Mouse (Mus musculus): Measurements from ENCODE around the gene Pacs1. TPM values are rescaled to one million over a fixed set of nuclear protein-coding genes. Genes with fewer than 3 reads are reported as not detected.
"Not testable (repeated sequence)": the region's sequence is repeated elsewhere in the genome, so short reads cannot be mapped to it uniquely, and the experiment has no call there.

The Pacs1 gene
- polyA plus RNA-seq, 1 experiment from 2014 or later = 21.4 TPM

DNA sequence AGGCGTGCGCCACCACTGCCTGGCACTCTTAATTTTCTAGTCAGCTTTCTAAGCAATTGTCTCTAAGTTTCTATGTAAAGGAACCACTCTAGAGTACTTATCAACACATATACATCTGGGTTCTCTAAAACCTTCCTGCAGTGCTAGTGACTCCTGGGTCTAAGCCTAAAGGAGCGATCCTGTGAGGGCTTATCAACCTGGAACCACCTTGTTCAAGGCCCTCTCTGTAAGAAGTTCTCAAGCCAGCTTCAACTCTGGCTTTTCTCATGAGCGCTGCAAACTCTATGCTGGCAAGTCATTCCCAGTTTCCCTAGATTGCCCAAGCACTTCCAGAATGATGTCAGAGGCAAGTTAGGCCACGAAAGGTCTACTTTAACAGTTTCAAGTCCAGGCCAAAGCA lies 5.9 kb downstream of the Pacs1 start:
- peaks cover 8% of the 10 kb centered on the region for H3K4me1 ChIP-seq
- H3K9me3 ChIP-seq = no peaks in the 10 kb centered on the region
- ATAC-seq (ENCODE audit: borderline replicate concordance, extremely low read depth, low FRiP score, low TSS enrichment) = no peak
- H3K4me3 ChIP-seq = no peak overlapping the region
- H3K36me3 ChIP-seq = no peaks in the 10 kb centered on the region
- H3K27ac ChIP-seq = no peak overlapping the region
- 95% methylated on average over 5 of the region's 5 CpGs for WGBS
- no peaks in the 10 kb centered on the region for H3K27me3 ChIP-seq
- no peak overlapping the region for H3K4me2 ChIP-seq
- no peak overlapping the region for H3K9ac ChIP-seq

DNA sequence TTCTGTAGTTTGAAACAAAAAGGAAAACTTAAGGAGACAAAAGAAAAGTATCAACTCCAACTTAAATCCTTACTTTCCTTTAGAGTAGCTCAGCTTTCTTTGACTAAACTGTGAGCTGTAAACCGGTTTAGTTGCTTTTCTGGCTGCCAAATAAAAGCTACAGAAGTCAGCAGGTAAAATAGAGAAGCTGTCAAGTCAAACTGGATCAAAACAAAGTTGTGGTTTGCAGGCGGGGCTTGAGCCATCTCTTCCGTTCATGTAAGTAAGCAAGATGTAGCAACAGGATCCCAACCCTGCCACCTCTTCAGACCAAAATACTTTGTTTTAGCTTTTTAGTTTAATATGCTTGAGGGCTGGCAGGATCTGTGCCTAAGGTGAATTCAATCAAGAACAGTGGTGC lies 15.8 kb downstream of the Pacs1 start:
- H3K27me3 ChIP-seq = no peaks in the 10 kb centered on the region
- H3K9ac ChIP-seq = no peak overlapping the region
- 38% methylated on average over 3 of the region's 3 CpGs for WGBS
- H3K4me2 ChIP-seq = no peak overlapping the region
- H3K27ac ChIP-seq = no peak overlapping the region
- H3K9me3 ChIP-seq = no peaks in the 10 kb centered on the region
- no peak for ATAC-seq (ENCODE audit: borderline replicate concordance, extremely low read depth, low FRiP score, low TSS enrichment)
- no peaks in the 10 kb centered on the region for H3K36me3 ChIP-seq
- H3K4me3 ChIP-seq = no peak overlapping the region
- H3K4me1 ChIP-seq = no peaks in the 10 kb centered on the region

DNA sequence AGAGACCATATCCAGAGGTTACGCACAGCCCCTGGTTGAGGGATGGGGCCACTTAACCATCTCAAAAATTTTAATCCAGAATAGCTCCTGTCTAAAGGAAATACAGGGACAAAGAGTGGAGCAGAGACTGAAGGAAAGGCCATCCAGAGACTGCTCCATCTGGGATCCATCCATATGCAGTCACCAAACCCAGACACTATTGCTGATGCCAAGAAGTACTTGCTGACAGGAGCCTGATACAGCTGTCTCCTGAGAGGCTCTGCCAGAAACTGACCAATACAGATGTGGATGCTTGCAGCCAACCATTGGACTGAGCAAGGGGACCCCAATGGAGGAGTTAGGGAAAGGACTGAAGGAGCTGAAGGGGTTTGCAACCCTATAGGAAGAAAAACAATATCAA lies 35.9 kb downstream of the Pacs1 start:
- not testable (repeated sequence) for H3K4me3 ChIP-seq, H3K36me3 ChIP-seq, H3K27ac ChIP-seq, H3K4me1 ChIP-seq, H3K9ac ChIP-seq, H3K4me2 ChIP-seq, H3K27me3 ChIP-seq, H3K9me3 ChIP-seq
- 96% methylated on average over 1 of the region's 1 CpGs for WGBS
- ATAC-seq (ENCODE audit: borderline replicate concordance, extremely low read depth, low FRiP score, low TSS enrichment) = peak; percentile 72; the same call in 1 of the 2 replicates

DNA sequence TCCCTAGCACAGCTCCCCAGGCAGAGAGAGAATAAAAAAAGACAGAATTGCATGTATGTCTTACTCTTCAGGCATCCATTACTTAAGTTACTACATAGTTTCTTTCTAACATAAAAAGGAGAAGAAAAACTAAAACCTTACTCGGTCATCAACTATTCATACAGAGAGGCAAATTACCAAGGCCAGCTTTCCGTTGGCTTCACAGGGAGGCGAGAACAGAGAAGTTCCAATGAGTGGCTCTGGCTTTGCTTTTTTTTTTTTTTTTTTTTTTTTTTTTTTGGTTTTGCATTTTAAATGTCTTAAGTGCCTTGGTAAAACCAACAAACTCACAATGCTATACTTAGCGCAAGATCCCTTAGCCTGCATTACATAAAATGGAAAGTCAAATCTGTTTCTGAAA lies 40.2 kb downstream of the Pacs1 start:
- H3K4me3 ChIP-seq = no peak overlapping the region
- no peak overlapping the region for H3K4me2 ChIP-seq
- H3K27me3 ChIP-seq = no peaks in the 10 kb centered on the region
- no peaks in the 10 kb centered on the region for H3K36me3 ChIP-seq
- no peak for ATAC-seq (ENCODE audit: borderline replicate concordance, extremely low read depth, low FRiP score, low TSS enrichment)
- no peak overlapping the region for H3K27ac ChIP-seq
- H3K4me1 ChIP-seq = no peaks in the 10 kb centered on the region
- no peak overlapping the region for H3K9ac ChIP-seq
- 87% methylated on average over 4 of the region's 4 CpGs for WGBS
- no peaks in the 10 kb centered on the region for H3K9me3 ChIP-seq

DNA sequence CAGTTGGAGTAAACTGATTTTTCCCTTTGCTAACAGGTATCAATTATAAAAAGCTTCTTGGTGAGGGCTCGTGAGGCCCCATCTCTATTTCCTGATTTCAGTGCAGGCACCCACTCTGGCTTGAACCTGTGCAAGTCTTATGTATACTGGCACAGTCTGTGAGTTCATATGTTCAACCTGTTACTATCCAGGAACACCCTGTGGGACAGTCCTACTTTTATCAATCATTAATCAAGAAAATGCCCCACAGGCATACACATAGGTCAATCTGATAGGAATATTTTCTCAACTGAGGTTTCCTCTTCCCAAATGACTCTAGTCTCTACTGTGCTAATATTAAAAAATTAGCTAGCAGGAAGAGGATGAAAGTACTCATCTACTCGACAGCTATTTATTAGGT lies 42.8 kb downstream of the Pacs1 start:
- no peaks in the 10 kb centered on the region for H3K9me3 ChIP-seq
- no peak for ATAC-seq (ENCODE audit: borderline replicate concordance, extremely low read depth, low FRiP score, low TSS enrichment)
- WGBS = 81% methylated on average over 2 of the region's 2 CpGs
- no peak overlapping the region for H3K4me2 ChIP-seq
- no peak overlapping the region for H3K9ac ChIP-seq
- H3K4me3 ChIP-seq = no peak overlapping the region
- no peaks in the 10 kb centered on the region for H3K4me1 ChIP-seq
- H3K36me3 ChIP-seq = no peaks in the 10 kb centered on the region
- no peak overlapping the region for H3K27ac ChIP-seq
- H3K27me3 ChIP-seq = no peaks in the 10 kb centered on the region

DNA sequence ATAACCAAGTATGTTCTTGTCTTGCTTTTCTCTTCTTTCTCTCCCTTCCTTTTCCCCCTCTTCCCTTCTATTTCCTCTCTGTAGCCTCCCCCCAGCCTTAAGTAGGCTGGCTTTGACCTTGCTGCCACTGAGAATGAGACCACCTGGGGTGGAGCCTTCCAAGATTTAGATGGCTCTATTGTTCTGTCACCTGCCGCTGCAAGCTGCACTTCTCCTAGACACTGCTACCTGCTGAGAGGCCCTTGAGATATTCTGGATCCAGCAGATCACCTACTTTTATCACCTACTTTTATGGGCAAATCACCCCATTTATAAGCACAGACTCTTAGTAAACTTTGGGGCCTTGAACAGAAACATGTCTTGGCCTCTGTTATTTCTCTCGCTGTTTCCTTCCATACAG lies 48.3 kb downstream of the Pacs1 start:
- Histone ChIP-seq H3K4me2 (no peak overlapping the region), H3K36me3 (no peaks in the 10 kb centered on the region), H3K27ac (no peak overlapping the region), H3K4me1 (no peaks in the 10 kb centered on the region), H3K4me3 (no peak overlapping the region), H3K9ac (no peak overlapping the region), H3K9me3 (no peaks in the 10 kb centered on the region), H3K27me3 (no peaks in the 10 kb centered on the region)
- 55% methylated on average over 2 of the region's 2 CpGs for WGBS
- no peak for ATAC-seq (ENCODE audit: borderline replicate concordance, extremely low read depth, low FRiP score, low TSS enrichment)

DNA sequence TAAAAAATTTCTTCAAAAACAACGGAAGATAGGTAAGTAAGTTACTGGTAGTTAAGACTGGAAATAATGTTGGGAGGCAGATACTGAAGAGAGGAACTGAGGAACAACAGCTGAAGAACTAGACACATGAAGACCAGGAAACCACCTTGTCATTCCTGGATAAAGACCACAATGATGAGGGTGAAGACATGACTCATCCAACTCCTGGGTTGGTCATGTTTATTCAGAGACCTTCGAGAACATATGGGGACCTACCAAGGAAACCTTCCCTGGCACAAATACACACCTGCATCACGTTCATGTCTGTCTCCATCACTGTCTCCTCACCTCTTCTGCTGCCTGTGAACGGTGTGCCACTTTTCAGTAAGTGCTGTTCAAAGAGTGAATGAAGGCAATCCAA lies 48.8 kb downstream of the Pacs1 start:
- 82% methylated on average over 4 of the region's 4 CpGs for WGBS

DNA sequence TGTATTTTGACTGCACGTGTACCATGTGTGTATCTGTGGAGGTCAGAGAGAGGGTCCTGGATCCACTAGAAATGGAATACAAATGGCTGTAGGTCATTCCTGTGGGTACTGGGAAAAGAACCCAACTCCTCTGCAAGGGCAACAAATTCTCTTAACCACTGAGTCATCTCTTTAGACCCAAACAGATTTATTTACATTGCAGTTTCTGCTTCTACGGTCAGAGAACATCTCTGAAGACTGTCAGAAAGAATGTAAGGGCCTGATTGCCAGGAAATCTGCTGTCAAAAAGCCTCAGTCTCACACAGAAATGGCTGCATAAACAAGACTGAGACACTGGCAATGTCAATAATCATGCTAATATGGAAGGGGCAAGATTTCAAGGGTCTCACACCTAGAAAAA lies 51.0 kb downstream of the Pacs1 start:
- Histone ChIP-seq H3K4me3 (no peak overlapping the region), H3K27ac (no peak overlapping the region), H3K4me1 (no peaks in the 10 kb centered on the region), H3K4me2 (no peak overlapping the region), H3K27me3 (no peaks in the 10 kb centered on the region), H3K9me3 (no peaks in the 10 kb centered on the region), H3K9ac (no peak overlapping the region), H3K36me3 (no peaks in the 10 kb centered on the region)
- 49% methylated on average over 2 of the region's 2 CpGs for WGBS
- no peak for ATAC-seq (ENCODE audit: borderline replicate concordance, extremely low read depth, low FRiP score, low TSS enrichment)

More for the DNA sequence above, 48.8 kb downstream of the Pacs1 start:
- no peak overlapping the region for H3K4me2 ChIP-seq
- no peak overlapping the region for H3K27ac ChIP-seq
- no peak overlapping the region for H3K9ac ChIP-seq
- H3K27me3 ChIP-seq = no peaks in the 10 kb centered on the region
- no peaks in the 10 kb centered on the region for H3K36me3 ChIP-seq
- ATAC-seq (ENCODE audit: borderline replicate concordance, extremely low read depth, low FRiP score, low TSS enrichment) = no peak
- no peaks in the 10 kb centered on the region for H3K4me1 ChIP-seq
- H3K9me3 ChIP-seq = no peaks in the 10 kb centered on the region
- H3K4me3 ChIP-seq = no peak overlapping the region

DNA sequence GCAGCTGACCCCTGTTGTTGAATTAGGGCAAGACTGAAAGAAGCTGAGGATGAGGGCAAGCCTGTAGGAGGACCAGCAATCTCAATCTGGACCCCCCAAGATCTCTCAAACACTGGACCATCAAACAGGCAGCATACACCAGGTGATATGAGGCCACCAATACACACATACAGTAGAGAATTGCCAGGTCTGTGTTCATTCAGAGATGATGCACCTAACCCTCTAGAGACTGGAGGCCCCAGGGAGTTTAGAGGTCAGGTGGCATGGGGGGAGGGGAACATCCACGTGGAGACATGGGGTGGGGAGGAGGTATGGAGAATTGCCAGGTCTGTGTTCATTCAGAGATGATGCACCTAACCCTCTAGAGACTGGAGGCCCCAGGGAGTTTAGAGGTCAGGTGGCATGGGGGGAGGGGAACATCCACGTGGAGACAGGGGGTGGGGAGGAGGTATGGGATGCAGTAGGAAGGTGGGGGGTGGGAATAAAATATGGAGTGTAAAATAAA lies 51.6 kb downstream of the Pacs1 start:
- not testable (repeated sequence) for H3K9me3 ChIP-seq; H3K27me3 ChIP-seq; H3K4me3 ChIP-seq; ATAC-seq (ENCODE audit: borderline replicate concordance, extremely low read depth, low FRiP score, low TSS enrichment); H3K36me3 ChIP-seq; H3K9ac ChIP-seq; H3K4me1 ChIP-seq; H3K4me2 ChIP-seq; H3K27ac ChIP-seq
- WGBS = 10% methylated on average over 2 of the region's 2 CpGs

DNA sequence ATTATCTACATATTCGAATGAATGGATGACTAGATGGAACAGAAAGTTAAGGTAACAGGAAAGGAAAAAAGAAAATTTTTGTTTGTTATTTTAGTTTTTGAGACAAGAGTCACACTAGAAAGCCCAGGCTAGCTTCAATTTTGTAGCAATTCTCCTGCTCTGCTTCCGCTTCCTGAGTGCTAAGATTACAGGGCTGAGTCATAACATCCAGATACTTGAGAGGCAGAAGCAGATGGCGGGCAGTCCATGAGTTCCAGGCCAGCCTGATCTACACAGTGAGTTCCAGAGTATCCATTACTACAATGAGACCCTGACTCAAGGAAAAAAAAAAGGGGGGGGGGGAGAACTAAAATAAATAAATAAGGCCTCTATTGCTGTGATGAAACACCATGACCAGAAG lies 52.5 kb downstream of the Pacs1 start:
- no peak overlapping the region for H3K9ac ChIP-seq
- no peaks in the 10 kb centered on the region for H3K27me3 ChIP-seq
- H3K4me2 ChIP-seq = no peak overlapping the region
- no peak for ATAC-seq (ENCODE audit: borderline replicate concordance, extremely low read depth, low FRiP score, low TSS enrichment)
- H3K4me3 ChIP-seq = no peak overlapping the region
- no peaks in the 10 kb centered on the region for H3K9me3 ChIP-seq
- H3K27ac ChIP-seq = no peak overlapping the region
- 79% methylated on average over 3 of the region's 3 CpGs for WGBS
- H3K4me1 ChIP-seq = no peaks in the 10 kb centered on the region
- H3K36me3 ChIP-seq = no peaks in the 10 kb centered on the region

DNA sequence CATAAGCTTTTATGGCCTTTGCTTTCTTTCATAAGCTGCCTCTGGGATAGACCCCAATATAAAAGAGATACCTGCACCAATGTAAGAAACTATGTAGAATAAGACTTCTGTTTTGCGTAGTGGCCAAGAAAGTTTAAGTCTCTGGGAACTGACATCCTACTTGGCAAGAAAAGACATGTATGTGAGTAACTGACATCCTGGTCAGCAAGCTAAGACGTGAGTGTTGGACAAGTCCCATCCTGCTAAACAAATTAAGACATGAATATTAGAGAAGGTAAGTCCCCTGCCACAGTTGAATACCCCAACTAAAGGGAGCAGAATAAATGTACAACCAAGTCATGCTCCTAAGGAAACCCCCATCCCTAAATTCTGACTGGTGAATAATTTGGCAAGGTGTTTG lies 71.2 kb downstream of the Pacs1 start:
- H3K4me1 ChIP-seq = no peaks in the 10 kb centered on the region
- H3K27me3 ChIP-seq = no peaks in the 10 kb centered on the region
- no peak for ATAC-seq (ENCODE audit: borderline replicate concordance, extremely low read depth, low FRiP score, low TSS enrichment)
- no peaks in the 10 kb centered on the region for H3K36me3 ChIP-seq
- no peak overlapping the region for H3K4me2 ChIP-seq
- no peak overlapping the region for H3K27ac ChIP-seq
- no peak overlapping the region for H3K4me3 ChIP-seq
- H3K9me3 ChIP-seq = no peaks in the 10 kb centered on the region
- 91% methylated on average over 2 of the region's 2 CpGs for WGBS
- no peak overlapping the region for H3K9ac ChIP-seq

DNA sequence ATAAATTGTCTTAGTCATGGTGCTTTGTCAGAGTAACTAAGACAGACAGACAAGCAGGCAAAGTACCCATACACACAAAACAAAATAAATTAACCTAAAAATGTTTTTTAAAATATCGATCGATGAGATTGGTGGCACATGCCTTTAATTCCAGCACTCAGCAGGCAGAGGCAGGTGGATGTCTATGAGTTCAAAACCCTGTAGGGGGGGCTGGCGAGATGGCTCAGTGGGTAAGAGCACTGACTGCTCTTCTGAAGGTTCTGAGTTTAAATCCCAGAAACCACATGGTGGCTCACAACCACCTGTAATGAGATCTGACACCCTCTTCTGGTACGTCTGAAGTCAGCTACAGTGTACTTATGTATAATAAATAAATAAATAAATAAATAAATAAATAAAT lies 72.3 kb downstream of the Pacs1 start:
- not testable (repeated sequence) for H3K4me2 ChIP-seq; H3K27me3 ChIP-seq; ATAC-seq (ENCODE audit: borderline replicate concordance, extremely low read depth, low FRiP score, low TSS enrichment); H3K4me1 ChIP-seq; H3K27ac ChIP-seq; H3K9me3 ChIP-seq; H3K9ac ChIP-seq; H3K4me3 ChIP-seq; H3K36me3 ChIP-seq
- 84% methylated on average over 4 of the region's 4 CpGs for WGBS

DNA sequence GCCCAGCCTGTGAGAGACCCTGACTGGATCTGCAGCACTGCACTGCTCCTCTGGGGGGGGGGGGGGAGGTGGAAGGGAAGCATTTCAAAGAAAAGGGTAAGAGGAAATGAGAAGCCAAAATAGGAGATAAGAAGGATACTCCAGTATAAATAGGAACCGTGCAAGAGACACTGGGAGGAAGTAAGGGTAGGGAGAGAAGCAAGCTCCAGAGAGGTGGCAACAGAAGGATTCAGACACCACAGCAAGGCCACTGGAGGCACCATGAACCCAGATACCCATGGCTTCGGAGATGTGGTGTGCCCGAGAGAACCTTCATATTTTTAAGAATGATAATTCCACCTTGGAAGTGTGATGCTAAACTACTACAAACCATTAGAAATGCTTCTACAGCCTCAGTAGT lies 74.4 kb downstream of the Pacs1 start:
- Histone ChIP-seq H3K4me2 (no peak overlapping the region), H3K9ac (no peak overlapping the region), H3K4me3 (no peak overlapping the region), H3K27ac (no peak overlapping the region), H3K4me1 (no peaks in the 10 kb centered on the region), H3K9me3 (no peaks in the 10 kb centered on the region), H3K27me3 (no peaks in the 10 kb centered on the region), H3K36me3 (no peaks in the 10 kb centered on the region)
- WGBS = 53% methylated on average over 3 of the region's 3 CpGs
- no peak for ATAC-seq (ENCODE audit: borderline replicate concordance, extremely low read depth, low FRiP score, low TSS enrichment)
